Mouse (Mus musculus): ENCODE measurements at regions not wholly inside any gene's neighbourhood (a gene's known extent, or its start where the extent isn't known, plus 50 kb on each side); places are given as distances from the start of the nearest gene placed in this dataset.

DNA sequence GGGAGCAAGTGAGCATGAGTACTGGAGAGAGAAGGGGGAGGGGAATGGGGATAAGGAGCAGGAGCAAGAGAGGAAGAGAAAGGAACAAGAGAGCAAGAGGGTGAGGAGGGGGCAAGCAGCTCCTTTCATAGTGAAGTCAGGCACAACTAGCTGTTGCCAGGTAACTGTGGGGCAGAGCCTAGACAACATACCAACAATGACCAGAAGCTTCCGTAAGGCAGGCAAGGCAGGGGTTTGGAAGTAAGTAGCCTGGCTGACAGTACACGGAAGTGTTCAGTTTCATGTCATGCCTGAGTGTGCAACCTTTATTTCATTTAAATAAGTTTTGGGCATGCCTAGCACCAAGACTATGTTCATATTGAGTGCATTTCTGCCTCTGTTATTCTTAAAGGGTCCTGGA lies 160.5 kb upstream of the Jun start:
- no peaks in the 10 kb centered on the region for H3K9me3 ChIP-seq
- H3K4me3 ChIP-seq = no peak overlapping the region
- no peak overlapping the region for H3K4me2 ChIP-seq (replicated peaks)
- no peaks in the 10 kb centered on the region for H3K4me1 ChIP-seq
- H3K9ac ChIP-seq = no peak overlapping the region
- no peak for ATAC-seq (ENCODE audit: low FRiP score, low read depth)
- H3K27ac ChIP-seq = no peak overlapping the region
- WGBS = 63% methylated on average over 2 of the region's 2 CpGs
- H3K36me3 ChIP-seq = no peaks in the 10 kb centered on the region
- no peaks in the 10 kb centered on the region for H3K27me3 ChIP-seq (replicated peaks)

- Histone ChIP-seq H3K27ac (no peak overlapping the region), H3K27me3 (replicated peaks) (no peaks in the 10 kb centered on the region), H3K36me3 (no peaks in the 10 kb centered on the region), H3K9me3 (no peaks in the 10 kb centered on the region), H3K4me2 (replicated peaks) (no peak overlapping the region), H3K4me3 (no peak overlapping the region), H3K9ac (no peak overlapping the region), H3K4me1 (no peaks in the 10 kb centered on the region)
- WGBS = 88% methylated on average over 3 of the region's 3 CpGs
- ATAC-seq (ENCODE audit: low FRiP score, low read depth) = no peak
Observed at GRCm38 (mm10) chr4:95213026-95213425, 161.0 kb upstream of the Jun start.

GRCm38 (mm10) chr4:95214026-95214425 lies 162.0 kb upstream of the Jun start:
- no peak for ATAC-seq (ENCODE audit: low FRiP score, low read depth)
- no peak overlapping the region for H3K9ac ChIP-seq

DNA sequence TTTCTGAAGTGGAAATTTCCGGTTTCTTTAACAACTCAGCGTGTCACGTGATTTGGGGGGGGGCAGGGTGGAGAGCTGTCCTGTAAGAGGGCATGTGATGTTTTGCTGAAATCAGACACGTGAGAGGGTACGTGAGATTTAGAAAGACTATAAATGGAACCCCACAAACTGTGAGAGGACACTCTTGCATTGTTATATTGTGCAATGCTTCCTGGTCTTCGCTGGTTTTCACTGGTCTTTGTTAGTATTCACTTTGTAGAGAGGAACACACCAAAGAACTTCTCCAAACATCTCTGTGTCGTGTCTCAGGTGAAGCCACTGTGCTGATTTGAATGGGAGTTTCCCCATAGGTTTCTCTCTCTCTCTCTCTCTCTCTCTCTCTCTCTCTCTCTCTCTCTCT lies 163.2 kb upstream of the Jun start:
- WGBS = 86% methylated on average over 7 of the region's 7 CpGs
- no peak overlapping the region for H3K4me3 ChIP-seq
- no peak overlapping the region for H3K4me2 ChIP-seq (replicated peaks)
- ATAC-seq (ENCODE audit: low FRiP score, low read depth) = no peak
- H3K36me3 ChIP-seq = no peaks in the 10 kb centered on the region
- H3K9ac ChIP-seq = no peak overlapping the region
- H3K27me3 ChIP-seq (replicated peaks) = no peaks in the 10 kb centered on the region
- no peaks in the 10 kb centered on the region for H3K9me3 ChIP-seq
- no peaks in the 10 kb centered on the region for H3K4me1 ChIP-seq
- H3K27ac ChIP-seq = no peak overlapping the region

More at GRCm38 (mm10) chr4:95214026-95214425, 162.0 kb upstream of the Jun start:
- Histone ChIP-seq H3K36me3 (no peaks in the 10 kb centered on the region), H3K27me3 (replicated peaks) (no peaks in the 10 kb centered on the region), H3K4me2 (replicated peaks) (no peak overlapping the region), H3K27ac (no peak overlapping the region), H3K4me3 (no peak overlapping the region), H3K9me3 (no peaks in the 10 kb centered on the region), H3K4me1 (no peaks in the 10 kb centered on the region)
- 94% methylated on average over 2 of the region's 2 CpGs for WGBS

DNA sequence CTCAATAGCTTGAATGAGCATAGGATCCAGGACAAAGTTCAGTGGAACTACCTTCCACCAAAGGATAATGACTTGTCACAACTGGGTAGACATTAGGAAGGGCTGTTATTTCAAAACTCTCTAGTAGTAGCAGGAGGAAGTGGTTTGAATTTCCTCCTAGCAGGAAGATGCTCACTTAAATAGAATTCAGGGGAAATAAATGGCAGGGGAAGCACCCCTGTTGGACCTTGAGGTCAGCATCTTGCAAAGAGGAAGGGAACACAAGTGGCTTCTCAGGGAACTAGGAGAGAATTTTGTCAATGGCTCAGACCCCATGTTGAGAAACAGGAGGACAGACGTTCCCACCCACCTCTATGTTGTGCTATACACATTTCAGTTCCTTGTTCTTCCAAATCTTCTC lies 178.4 kb upstream of the Jun start:
- 64% methylated on average over 1 of the region's 1 CpGs for WGBS

DNA sequence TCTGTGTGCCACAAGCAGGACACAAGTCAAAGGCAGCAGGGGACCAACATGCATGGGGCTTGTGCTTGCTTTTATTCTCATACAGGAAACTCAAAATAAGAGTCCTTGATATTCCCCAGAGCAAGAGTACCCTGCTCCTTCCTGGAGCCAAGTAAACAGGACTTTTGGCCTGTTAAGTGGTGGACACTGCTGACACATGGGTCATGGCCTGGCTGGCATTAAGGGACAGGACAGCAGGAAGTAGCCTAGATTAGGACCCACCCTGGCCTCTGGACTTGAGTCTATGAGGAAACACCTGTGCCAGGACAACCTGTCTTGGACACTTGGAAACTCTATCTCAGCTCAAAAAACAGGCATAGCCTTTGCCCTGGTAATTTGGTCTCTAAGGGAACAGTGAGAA lies 181.0 kb upstream of the Jun start:
- no peak for ATAC-seq (ENCODE audit: low FRiP score, low read depth)
- H3K4me2 ChIP-seq (replicated peaks) = no peak overlapping the region
- no peak overlapping the region for H3K27ac ChIP-seq
- no peaks in the 10 kb centered on the region for H3K4me1 ChIP-seq
- no peak overlapping the region for H3K9ac ChIP-seq
- H3K36me3 ChIP-seq = no peaks in the 10 kb centered on the region
- no peaks in the 10 kb centered on the region for H3K9me3 ChIP-seq
- no peaks in the 10 kb centered on the region for H3K27me3 ChIP-seq (replicated peaks)
- H3K4me3 ChIP-seq = no peak overlapping the region

More for the DNA sequence above, 178.4 kb upstream of the Jun start:
- no peaks in the 10 kb centered on the region for H3K36me3 ChIP-seq
- no peak overlapping the region for H3K4me3 ChIP-seq
- H3K27me3 ChIP-seq (replicated peaks) = no peaks in the 10 kb centered on the region
- no peaks in the 10 kb centered on the region for H3K4me1 ChIP-seq
- H3K9me3 ChIP-seq = no peaks in the 10 kb centered on the region
- H3K4me2 ChIP-seq (replicated peaks) = no peak overlapping the region
- H3K9ac ChIP-seq = no peak overlapping the region
- no peak for ATAC-seq (ENCODE audit: low FRiP score, low read depth)
- H3K27ac ChIP-seq = no peak overlapping the region

DNA sequence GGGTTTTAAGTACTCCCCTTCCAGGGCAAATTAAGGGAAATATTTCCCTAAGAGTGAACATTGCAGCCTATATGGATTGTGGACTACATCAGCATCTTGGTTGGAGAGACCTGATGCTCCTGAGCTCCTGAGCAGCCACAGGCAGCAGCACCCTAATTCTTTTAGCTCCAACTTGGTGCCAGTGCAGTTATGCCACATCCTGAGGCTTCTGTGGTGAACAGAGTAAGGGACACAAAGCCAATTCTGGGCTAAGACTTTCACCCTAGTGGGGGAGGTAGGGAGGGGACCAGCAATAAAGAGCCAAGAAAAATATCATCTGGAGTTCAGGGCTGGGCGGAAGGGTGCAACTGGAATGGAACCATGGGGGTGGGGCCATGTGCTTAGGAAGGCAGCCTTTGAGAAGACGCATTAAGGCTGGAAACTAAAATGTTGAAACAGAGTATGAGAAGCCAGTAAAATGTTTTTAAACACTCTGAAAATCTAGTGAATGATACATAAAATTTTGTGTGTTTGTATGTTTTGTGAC lies 182.1 kb upstream of the Jun start:
- Histone ChIP-seq H3K27ac (no peak overlapping the region), H3K36me3 (no peaks in the 10 kb centered on the region), H3K4me2 (replicated peaks) (no peak overlapping the region), H3K9me3 (no peaks in the 10 kb centered on the region), H3K9ac (no peak overlapping the region), H3K27me3 (replicated peaks) (no peaks in the 10 kb centered on the region), H3K4me1 (no peaks in the 10 kb centered on the region), H3K4me3 (no peak overlapping the region)
- no peak for ATAC-seq (ENCODE audit: low FRiP score, low read depth)
- 91% methylated on average over 2 of the region's 2 CpGs for WGBS

GRCm38 (mm10) chr4:95247977-95248376 lies 196.0 kb upstream of the Jun start:
- WGBS = 91% methylated on average over 1 of the region's 1 CpGs
- Histone ChIP-seq H3K4me3 (no peak overlapping the region), H3K4me2 (replicated peaks) (no peak overlapping the region), H3K27ac (no peak overlapping the region), H3K27me3 (replicated peaks) (no peaks in the 10 kb centered on the region), H3K36me3 (no peaks in the 10 kb centered on the region), H3K9ac (no peak overlapping the region), H3K9me3 (no peaks in the 10 kb centered on the region), H3K4me1 (no peaks in the 10 kb centered on the region)
- no peak for ATAC-seq (ENCODE audit: low FRiP score, low read depth)

DNA sequence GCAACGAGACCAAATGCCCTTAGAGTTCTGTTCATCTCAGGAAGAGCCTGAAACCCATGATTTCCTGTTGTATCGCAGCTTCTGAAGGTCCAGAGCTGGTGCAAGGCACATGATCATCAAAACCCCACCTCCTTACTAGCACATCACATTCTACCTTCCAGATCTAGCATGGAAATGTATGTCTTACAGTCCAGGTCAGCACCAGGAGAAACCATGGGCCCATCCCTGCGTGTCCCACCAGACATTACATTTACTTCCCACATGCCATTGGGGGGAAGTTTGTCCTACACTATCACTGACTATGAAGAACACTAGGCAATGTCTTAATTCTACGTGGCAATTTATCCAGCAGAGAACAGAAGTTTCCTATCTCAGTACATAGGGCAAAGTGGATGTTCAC lies 197.0 kb upstream of the Jun start:
- Histone ChIP-seq H3K4me2 (replicated peaks) (no peak overlapping the region), H3K4me1 (no peaks in the 10 kb centered on the region), H3K9ac (no peak overlapping the region), H3K27ac (no peak overlapping the region), H3K9me3 (no peaks in the 10 kb centered on the region), H3K4me3 (no peak overlapping the region), H3K27me3 (replicated peaks) (no peaks in the 10 kb centered on the region), H3K36me3 (no peaks in the 10 kb centered on the region)
- no peak for ATAC-seq (ENCODE audit: low FRiP score, low read depth)
- 85% methylated on average over 4 of the region's 4 CpGs for WGBS

DNA sequence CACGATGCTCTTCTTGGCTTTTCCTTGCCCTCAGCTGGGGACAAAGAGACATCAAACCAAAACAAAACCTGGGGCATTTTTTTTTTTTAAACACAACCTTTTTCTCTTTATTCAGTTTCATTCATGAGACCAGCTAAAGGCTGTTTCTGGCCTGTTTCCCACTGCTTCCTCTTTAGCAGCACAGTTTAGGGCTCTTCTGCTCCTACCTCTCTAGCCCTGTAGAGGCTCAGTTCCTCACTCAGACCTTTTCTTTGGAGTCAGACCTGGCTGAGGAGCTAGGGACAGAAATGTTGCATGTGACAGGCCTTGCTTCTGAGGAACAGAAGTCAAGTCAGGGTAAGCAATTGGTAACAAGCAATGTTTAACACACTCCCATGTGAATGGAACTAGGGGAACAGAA lies 198.1 kb upstream of the Jun start:
- WGBS = 24% methylated on average over 1 of the region's 1 CpGs

DNA sequence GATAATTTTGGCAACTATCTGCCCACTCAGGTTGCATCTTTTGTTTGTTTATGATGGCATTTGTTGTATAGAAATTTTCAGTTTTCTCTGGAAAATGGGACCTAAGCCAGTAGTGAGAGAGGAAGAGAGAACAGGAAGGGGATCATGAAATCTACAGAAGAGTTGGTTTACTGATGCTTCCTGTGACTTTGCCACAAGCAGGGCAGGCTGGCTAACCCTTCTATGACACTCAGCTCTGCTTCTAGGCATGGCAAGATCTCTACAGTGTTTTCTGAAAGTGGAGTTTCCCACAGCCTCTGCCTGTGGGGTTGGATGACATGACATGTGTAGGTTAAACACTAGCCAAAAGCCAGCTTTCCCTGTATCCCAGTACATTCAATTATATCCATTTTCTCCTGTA lies 217.7 kb upstream of the Jun start:
- H3K9ac ChIP-seq = no peak overlapping the region
- H3K4me1 ChIP-seq = no peaks in the 10 kb centered on the region
- H3K4me2 ChIP-seq (replicated peaks) = no peak overlapping the region
- H3K27ac ChIP-seq = no peak overlapping the region
- H3K4me3 ChIP-seq = no peak overlapping the region
- H3K36me3 ChIP-seq = no peaks in the 10 kb centered on the region
- no peaks in the 10 kb centered on the region for H3K27me3 ChIP-seq (replicated peaks)
- ATAC-seq (ENCODE audit: low FRiP score, low read depth) = no peak
- no peaks in the 10 kb centered on the region for H3K9me3 ChIP-seq

More for the DNA sequence above, 198.1 kb upstream of the Jun start:
- Histone ChIP-seq H3K4me3 (no peak overlapping the region), H3K9ac (no peak overlapping the region), H3K9me3 (no peaks in the 10 kb centered on the region), H3K4me2 (replicated peaks) (no peak overlapping the region), H3K4me1 (no peaks in the 10 kb centered on the region), H3K27me3 (replicated peaks) (no peaks in the 10 kb centered on the region), H3K36me3 (no peaks in the 10 kb centered on the region), H3K27ac (no peak overlapping the region)
- ATAC-seq (ENCODE audit: low FRiP score, low read depth) = no peak

DNA sequence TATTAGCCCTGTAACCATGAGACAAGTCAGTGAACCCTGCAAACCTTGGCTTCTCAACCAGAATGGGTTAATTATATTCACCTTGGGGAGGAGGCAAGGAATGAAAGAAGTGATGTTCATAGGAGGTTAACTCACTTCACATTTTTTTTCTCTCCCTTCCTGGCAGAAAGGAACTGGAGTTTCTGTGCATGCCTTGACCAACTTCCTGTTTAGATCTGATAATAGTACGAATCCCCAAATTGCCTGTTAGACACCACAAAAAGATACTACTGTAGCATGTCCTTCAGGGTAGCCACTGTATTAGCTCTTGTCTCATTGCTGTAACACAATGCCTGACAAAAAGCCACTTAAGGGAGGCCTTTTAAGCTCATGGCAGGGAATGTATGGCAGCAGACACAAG lies 218.4 kb upstream of the Jun start:
- Histone ChIP-seq H3K9me3 (no peaks in the 10 kb centered on the region), H3K4me2 (replicated peaks) (no peak overlapping the region), H3K27me3 (replicated peaks) (no peaks in the 10 kb centered on the region), H3K27ac (no peak overlapping the region), H3K36me3 (no peaks in the 10 kb centered on the region), H3K4me1 (no peaks in the 10 kb centered on the region), H3K4me3 (no peak overlapping the region), H3K9ac (no peak overlapping the region)
- WGBS = 91% methylated on average over 1 of the region's 1 CpGs
- no peak for ATAC-seq (ENCODE audit: low FRiP score, low read depth)

DNA sequence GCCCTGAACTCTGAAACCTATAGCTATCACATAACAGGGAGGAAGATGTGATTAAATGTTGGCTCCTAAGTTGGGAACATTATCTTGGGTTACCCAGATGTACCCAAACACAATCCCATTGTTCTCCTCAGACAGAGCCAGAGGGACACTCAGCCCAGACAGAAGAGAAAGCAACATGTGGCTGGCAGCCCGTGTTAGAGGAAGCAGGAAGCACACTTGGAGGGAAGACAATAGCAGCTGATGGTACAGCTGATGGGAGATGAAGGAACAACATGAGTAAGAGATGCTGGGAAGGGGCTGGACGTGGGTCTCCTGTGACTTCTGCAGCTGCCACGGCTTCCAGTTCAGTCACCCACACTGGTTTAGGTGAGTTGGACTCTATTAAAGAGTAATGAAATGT lies 224.2 kb upstream of the Jun start:
- no peak overlapping the region for H3K27ac ChIP-seq
- H3K9me3 ChIP-seq = no peaks in the 10 kb centered on the region
- peaks cover 18% of the 10 kb centered on the region for H3K4me1 ChIP-seq
- 69% methylated on average over 3 of the region's 3 CpGs for WGBS
- H3K4me2 ChIP-seq (replicated peaks) = no peak overlapping the region
- no peak overlapping the region for H3K9ac ChIP-seq
- ATAC-seq (ENCODE audit: low FRiP score, low read depth) = no peak
- no peak overlapping the region for H3K4me3 ChIP-seq
- no peaks in the 10 kb centered on the region for H3K27me3 ChIP-seq (replicated peaks)
- H3K36me3 ChIP-seq = no peaks in the 10 kb centered on the region
